Mouse (Mus musculus) hindbrain, embryonic 16.5 days (tissue): ENCODE data around the gene Zfp9. TPM values are rescaled to one million over a fixed set of nuclear protein-coding genes. Genes with fewer than 3 reads are reported as not detected.

Experiments
- ATAC-seq: fragments of 200-750 bp; cut with Nextera tagmentation; 2 replicates; pipeline ENCODE4 v1.8.0; 2017; ENCODE audit warnings: moderate TSS enrichment, moderate library complexity
- H3K27ac ChIP-seq: fragments of 300-500 bp; sonication (generic); 2 replicates; pipeline ENCODE4 v1.5.1; 2014; ENCODE audit warnings: low read depth, mild to moderate bottlenecking, control low read depth, low read length, moderate library complexity
- H3K27me3 ChIP-seq: fragments of 300-500 bp; sonication (generic); replicated peaks from 2 replicates; pipeline ENCODE4 v1.6.1; 2014; ENCODE audit warnings: low read length; ENCODE audit not compliant: control insufficient read depth, insufficient read depth
- H3K36me3 ChIP-seq: fragments of 300-500 bp; sonication (generic); 2 replicates; pipeline ENCODE4 v1.6.1; 2014; ENCODE audit warnings: mild to moderate bottlenecking, low read length, moderate library complexity, mixed read lengths; ENCODE audit not compliant: control insufficient read depth, insufficient read depth
- H3K4me1 ChIP-seq: fragments of 300-500 bp; sonication (generic); 2 replicates; pipeline ENCODE4 v1.6.1; 2014; ENCODE audit warnings: low read depth, low read length; ENCODE audit not compliant: control insufficient read depth, insufficient read depth
- H3K4me2 ChIP-seq: fragments of 300-500 bp; sonication (generic); 2 replicates; pipeline ENCODE4 v1.6.1; 2014; ENCODE audit warnings: mild to moderate bottlenecking, low read length, control low read depth, moderate library complexity
- H3K4me3 ChIP-seq: fragments of 300-500 bp; sonication (generic); 2 replicates; pipeline ENCODE4 v1.5.1; 2014; ENCODE audit warnings: mild to moderate bottlenecking, low read length, control low read depth, moderate library complexity
- H3K9ac ChIP-seq: fragments of 300-500 bp; sonication (generic); 2 replicates; pipeline ENCODE4 v1.6.1; 2014; ENCODE audit warnings: low read depth, mild to moderate bottlenecking, control low read depth, low read length, moderate library complexity
- H3K9me3 ChIP-seq: fragments of 300-500 bp; sonication (generic); 2 replicates; pipeline ENCODE4 v1.6.1; 2014; ENCODE audit warnings: mild to moderate bottlenecking, low read length, moderate library complexity; ENCODE audit not compliant: control insufficient read depth
- WGBS: fragments of 180-500 bp; shearing (Covaris S2); extraction: QIAGEN DNeasy Blood & Tissue Kit; methylation state at CpG from one replicate; pipeline ENCODE4 v1.1.7; 2014; 5-methylcytosine and 5-hydroxymethylcytosine counted together
- polyA plus RNA-seq: library from polyadenylated mRNA; unstranded; fragments of >200 nt; fragmentation: Nextera tagmentation; extraction: Ambion mirVana; gene quantifications from 2 replicates; pipeline ENCODE4 v1.2.1, GENCODE M21; 2015

Gene Zfp9
- polyA plus RNA-seq = 10.0 and 12.0 TPM in 2 replicates

GRCm38 (mm10) chr6:118478957-118479708, at the start of gene Zfp9:
Gene Zfp9 (minus strand): TSS chr6:118479320.
- Histone ChIP-seq H3K4me1 (peaks cover 14% of the 10 kb centered on the region), H3K9me3 (no peaks in the 10 kb centered on the region), H3K4me3 (peak within 1 kb of the TSS; percentile 72), H3K27ac (peak within 1 kb of the TSS; percentile 91), H3K4me2 (peak within 1 kb of the TSS; percentile 82), H3K9ac (peak within 1 kb of the TSS; percentile 90), H3K36me3 (no peaks in the 10 kb centered on the region), H3K27me3 (no peaks in the 10 kb centered on the region)
- peak; percentile 92 for ATAC-seq
- under 1% methylated on average over 39 of the region's 57 CpGs for WGBS

DNA sequence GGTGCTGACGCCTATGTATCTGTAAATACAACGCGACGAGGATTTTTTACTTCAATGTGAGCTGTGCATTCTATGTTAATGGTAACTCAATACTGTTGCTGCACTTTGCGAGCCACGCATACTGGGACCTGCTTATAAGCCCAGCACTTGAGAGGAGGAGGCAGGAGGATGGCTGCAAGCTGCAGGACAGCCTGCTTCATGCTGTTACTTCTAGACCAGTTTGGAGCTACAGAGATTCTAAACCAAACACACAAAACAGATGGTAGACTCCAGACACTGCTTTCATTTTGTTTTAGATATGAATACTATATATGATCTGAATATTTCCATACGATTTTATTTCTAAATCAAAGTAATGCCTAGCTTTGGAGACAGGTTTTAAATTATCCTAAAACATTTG, 41.5 kb upstream of the Zfp9 start:
- Histone ChIP-seq H3K36me3 (peaks cover 19% of the 10 kb centered on the region), H3K27ac (no peak overlapping the region), H3K4me1 (no peaks in the 10 kb centered on the region), H3K9ac (no peak overlapping the region), H3K9me3 (no peaks in the 10 kb centered on the region), H3K4me2 (no peak overlapping the region), H3K4me3 (no peak overlapping the region), H3K27me3 (no peaks in the 10 kb centered on the region)
- 94% methylated on average over 7 of the region's 7 CpGs for WGBS
- ATAC-seq = no peak

GRCm38 (mm10) chr6:118513335-118514012, 34.4 kb upstream of the Zfp9 start:
- Histone ChIP-seq H3K27ac (no peak overlapping the region), H3K4me2 (no peak overlapping the region), H3K4me3 (no peak overlapping the region), H3K9me3 (no peaks in the 10 kb centered on the region), H3K9ac (no peak overlapping the region), H3K36me3 (peaks cover 22% of the 10 kb centered on the region), H3K27me3 (no peaks in the 10 kb centered on the region), H3K4me1 (no peaks in the 10 kb centered on the region)
- WGBS = 97% methylated on average over 12 of the region's 12 CpGs
- ATAC-seq = no peak

- WGBS = 90% methylated on average over 7 of the region's 7 CpGs
- Histone ChIP-seq H3K27ac (no peak overlapping the region), H3K9ac (no peak overlapping the region), H3K36me3 (peaks cover 14% of the 10 kb centered on the region), H3K27me3 (no peaks in the 10 kb centered on the region), H3K4me1 (no peaks in the 10 kb centered on the region), H3K9me3 (no peaks in the 10 kb centered on the region), H3K4me2 (no peak overlapping the region), H3K4me3 (no peak overlapping the region)
- no peak for ATAC-seq
Observed at GRCm38 (mm10) chr6:118499010-118499409, 19.9 kb upstream of the Zfp9 start.

DNA sequence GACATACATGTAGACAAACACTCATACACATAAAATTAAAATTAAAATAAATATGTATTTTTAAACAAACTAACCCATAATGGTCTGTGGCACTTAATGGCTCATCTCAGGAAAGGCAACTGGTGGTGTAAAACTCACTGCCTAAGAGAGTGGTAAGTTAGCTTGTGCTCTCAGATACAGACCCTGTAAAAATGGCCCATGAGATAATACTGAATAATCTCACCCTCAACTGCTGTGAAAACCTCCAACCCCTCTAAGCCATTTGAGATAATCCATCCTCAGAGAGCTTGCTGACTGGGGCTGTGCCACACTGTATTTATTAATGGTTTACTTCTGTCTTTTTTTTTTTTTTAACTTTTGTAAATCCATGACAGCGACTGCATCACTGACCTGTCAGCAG, 3.0 kb upstream of the Zfp9 start:
- H3K4me1 ChIP-seq = peaks cover 9% of the 10 kb centered on the region
- no peak overlapping the region for H3K4me2 ChIP-seq
- no peaks in the 10 kb centered on the region for H3K9me3 ChIP-seq
- no peak for ATAC-seq
- 88% methylated on average over 1 of the region's 1 CpGs for WGBS
- no peak overlapping the region for H3K4me3 ChIP-seq
- H3K36me3 ChIP-seq = no peaks in the 10 kb centered on the region
- no peaks in the 10 kb centered on the region for H3K27me3 ChIP-seq
- H3K27ac ChIP-seq = no peak overlapping the region
- no peak overlapping the region for H3K9ac ChIP-seq

GRCm38 (mm10) chr6:118477875-118478785, 990 bp downstream of the Zfp9 start:
- peak overlapping the region; percentile 90 for H3K9ac ChIP-seq
- H3K27me3 ChIP-seq = no peaks in the 10 kb centered on the region
- peak overlapping the region; percentile 82 for H3K4me2 ChIP-seq
- peaks cover 14% of the 10 kb centered on the region for H3K4me1 ChIP-seq
- peak; percentile 18; the same call in 1 of the 2 replicates for ATAC-seq
- peak overlapping the region; percentile 72 for H3K4me3 ChIP-seq
- WGBS = 10% methylated on average over 10 of the region's 10 CpGs
- no peaks in the 10 kb centered on the region for H3K9me3 ChIP-seq
- H3K27ac ChIP-seq = peak overlapping the region; percentile 91
- no peaks in the 10 kb centered on the region for H3K36me3 ChIP-seq

DNA sequence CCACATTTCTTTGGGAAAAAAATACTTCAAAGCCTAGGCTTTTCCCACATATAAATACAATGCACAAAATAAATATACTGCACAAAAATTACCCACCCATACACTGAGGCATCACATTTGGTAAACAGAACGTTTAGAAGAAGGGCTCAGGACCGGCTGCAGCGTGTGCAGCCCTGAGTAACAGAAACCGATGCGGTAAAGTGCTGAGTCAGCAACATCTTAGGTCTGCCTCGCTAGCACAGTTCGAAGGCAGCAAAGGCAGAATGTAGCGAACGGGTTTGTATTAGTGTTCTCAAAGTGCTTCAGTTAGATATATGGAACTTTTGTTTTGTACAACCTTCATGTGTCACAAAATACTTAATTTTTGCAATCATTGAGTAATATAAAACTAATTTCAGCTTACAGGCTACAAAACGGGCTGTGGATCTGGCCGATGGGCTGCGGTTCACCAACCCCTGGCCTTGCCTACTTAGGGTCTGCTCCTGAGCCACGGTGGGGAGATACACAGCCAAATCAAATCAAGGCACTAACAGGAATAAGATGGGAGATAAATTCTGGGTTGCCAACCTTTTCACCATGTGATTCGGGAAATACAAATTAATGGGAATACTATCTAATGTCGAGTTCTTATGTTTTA, 16.9 kb downstream of the Zfp9 start:
- no peak overlapping the region for H3K9ac ChIP-seq
- H3K4me3 ChIP-seq = no peak overlapping the region
- no peaks in the 10 kb centered on the region for H3K27me3 ChIP-seq
- peaks cover 32% of the 10 kb centered on the region for H3K36me3 ChIP-seq
- ATAC-seq = no peak
- no peak overlapping the region for H3K27ac ChIP-seq
- H3K4me2 ChIP-seq = no peak overlapping the region
- 80% methylated on average over 15 of the region's 15 CpGs for WGBS
- no peaks in the 10 kb centered on the region for H3K9me3 ChIP-seq
- H3K4me1 ChIP-seq = no peaks in the 10 kb centered on the region

DNA sequence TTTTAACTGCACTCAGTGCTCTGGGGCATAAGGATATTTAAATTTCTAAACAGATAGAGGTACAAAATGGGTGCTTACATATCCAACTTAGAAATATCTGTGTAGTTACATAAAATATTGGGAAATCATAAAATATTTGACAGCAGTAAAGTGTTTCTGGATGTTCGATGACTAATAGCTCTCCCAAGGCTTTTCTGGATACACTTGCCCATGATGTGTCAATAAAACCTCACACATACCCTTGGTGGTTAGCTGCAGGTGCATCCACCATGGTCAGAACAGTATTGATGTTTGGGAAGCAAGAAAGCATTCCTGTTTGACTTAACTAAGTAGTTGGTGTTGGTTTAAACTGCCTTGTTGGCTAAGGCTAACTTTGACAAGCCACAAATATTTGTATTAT, 21.4 kb downstream of the Zfp9 start:
- Histone ChIP-seq H3K4me3 (no peak overlapping the region), H3K4me1 (peaks cover 12% of the 10 kb centered on the region), H3K27ac (no peak overlapping the region), H3K9me3 (no peaks in the 10 kb centered on the region), H3K9ac (no peak overlapping the region), H3K36me3 (peaks cover 12% of the 10 kb centered on the region), H3K4me2 (no peak overlapping the region), H3K27me3 (no peaks in the 10 kb centered on the region)
- 97% methylated on average over 1 of the region's 1 CpGs for WGBS
- ATAC-seq = no peak
